Mouse (Mus musculus) gastrocnemius, adult 8-10 months (tissue): ENCODE measurements around the gene Ube2l3. TPM values are rescaled to one million over a fixed set of nuclear protein-coding genes. Genes with fewer than 3 reads are reported as not detected.
"Not testable (repeated sequence)": the region's sequence is repeated elsewhere in the genome, so short reads cannot be mapped to it uniquely, and the experiment has no call there.

Experiments used
- DNase-seq, 2 experiments: peaks; one replicate each; pipeline ENCODE4 v3.0.0; 2022; ENCODE audit warnings: low spot score in 2 of 2
- total RNA-seq, 4 experiments: library from RNA; stranded (reverse); gene quantifications; 2 replicates each; pipeline ENCODE4 v1.2.4; 2022

Gene Ube2l3
- 100 to 1,000 TPM; 119 to 134 (median 127) TPM for total RNA-seq

DNA sequence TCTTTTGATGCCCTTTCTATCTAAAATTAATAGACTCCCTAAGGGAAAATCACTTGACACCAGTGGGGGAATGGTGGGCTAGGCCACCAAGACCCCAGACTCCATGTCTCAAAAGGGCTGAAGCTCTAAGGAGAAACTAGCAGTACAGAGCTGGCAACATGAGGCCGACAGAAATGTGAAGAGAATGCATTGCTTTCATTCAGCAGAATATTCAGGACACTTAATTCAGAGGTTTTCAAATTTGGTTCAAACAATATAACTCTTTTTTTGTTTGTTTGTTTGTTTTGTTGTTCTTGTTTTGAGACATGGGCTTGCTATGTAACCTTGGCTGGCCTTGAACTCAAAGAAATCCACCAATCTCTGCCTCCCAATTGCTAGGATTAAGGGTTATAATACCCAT lies at the start of gene Ube2l3:
Ube2l3 (minus strand) TSS at position 101 of the 400 bp plus-strand sequence.
- DNase-seq, result no peak

GRCm38 (mm10) chr16:17251539-17251938 lies 49.1 kb upstream of the Ube2l3 start:
- no peak for DNase-seq

DNA sequence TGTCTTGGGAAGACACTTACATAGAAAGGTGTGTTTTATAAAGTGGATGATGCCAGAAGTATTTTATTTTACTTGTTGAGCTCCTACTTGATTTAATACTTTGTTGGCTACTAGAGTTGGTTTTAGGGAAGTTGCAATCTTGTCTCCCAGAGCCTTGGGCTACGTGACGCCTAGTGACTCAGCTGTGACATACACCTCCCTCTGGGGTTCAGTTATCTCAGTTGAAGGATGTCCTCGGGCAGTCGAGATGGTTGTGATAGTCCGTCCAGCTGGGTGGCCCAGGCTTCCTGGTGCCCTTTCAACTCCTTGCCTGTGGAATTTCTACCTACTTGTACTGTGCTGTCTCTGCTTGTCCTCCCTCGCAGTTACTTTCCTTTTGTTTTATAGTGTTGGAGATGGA lies 46.7 kb upstream of the Ube2l3 start:
- no peak for DNase-seq

DNA sequence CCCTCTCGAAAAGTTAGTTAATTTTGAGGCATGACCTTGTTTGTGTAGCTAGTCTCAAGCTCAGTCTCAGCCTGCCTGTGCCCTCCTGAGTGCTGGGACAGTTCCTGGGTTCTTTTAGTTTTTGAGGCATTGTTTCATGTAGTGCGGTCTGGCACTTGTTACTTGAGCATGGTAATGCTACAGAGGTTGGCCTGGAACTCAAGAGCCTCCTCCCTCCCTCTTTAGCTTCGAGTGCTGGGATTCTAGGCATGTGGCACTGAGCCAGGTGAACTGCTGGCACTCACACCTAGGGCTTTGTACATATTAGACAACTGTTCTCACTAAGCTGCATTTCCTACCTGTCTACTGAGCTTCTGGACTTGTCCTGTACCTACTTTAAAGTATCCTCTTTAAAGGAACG lies 45.3 kb upstream of the Ube2l3 start:
- no peak for DNase-seq

GRCm38 (mm10) chr16:17244996-17245395 lies 42.5 kb upstream of the Ube2l3 start:
- DNase-seq, result no peak

GRCm38 (mm10) chr16:17243731-17244130 lies 41.3 kb upstream of the Ube2l3 start:
- no peak for DNase-seq

DNA sequence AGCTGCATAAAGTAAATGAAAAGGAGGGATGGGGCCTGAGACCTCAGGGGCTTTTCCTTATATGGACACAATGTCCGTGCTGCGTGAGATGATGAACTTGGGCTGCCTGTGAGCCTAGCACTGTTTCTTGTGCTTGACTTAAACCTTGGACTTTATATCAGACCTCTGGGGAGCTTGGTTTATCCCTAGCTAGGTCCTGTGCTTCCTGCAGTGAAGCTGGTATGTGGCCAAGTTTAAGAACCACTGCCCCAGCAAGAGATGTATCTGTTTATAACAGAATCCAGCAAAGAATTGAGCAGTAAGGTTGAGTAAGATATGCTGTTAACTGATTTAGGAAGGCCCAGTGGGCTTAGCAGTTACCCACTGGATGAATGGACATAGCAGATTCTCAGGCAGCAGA lies 37.0 kb upstream of the Ube2l3 start:
- DNase-seq, result no peak

GRCm38 (mm10) chr16:17237634-17238033 lies 35.2 kb upstream of the Ube2l3 start:
- DNase-seq, result no peak

GRCm38 (mm10) chr16:17234916-17235665 lies 32.6 kb upstream of the Ube2l3 start:
- no peak for DNase-seq

- no peak for DNase-seq
Observed at GRCm38 (mm10) chr16:17234499-17234895, 32.0 kb upstream of the Ube2l3 start.

DNA sequence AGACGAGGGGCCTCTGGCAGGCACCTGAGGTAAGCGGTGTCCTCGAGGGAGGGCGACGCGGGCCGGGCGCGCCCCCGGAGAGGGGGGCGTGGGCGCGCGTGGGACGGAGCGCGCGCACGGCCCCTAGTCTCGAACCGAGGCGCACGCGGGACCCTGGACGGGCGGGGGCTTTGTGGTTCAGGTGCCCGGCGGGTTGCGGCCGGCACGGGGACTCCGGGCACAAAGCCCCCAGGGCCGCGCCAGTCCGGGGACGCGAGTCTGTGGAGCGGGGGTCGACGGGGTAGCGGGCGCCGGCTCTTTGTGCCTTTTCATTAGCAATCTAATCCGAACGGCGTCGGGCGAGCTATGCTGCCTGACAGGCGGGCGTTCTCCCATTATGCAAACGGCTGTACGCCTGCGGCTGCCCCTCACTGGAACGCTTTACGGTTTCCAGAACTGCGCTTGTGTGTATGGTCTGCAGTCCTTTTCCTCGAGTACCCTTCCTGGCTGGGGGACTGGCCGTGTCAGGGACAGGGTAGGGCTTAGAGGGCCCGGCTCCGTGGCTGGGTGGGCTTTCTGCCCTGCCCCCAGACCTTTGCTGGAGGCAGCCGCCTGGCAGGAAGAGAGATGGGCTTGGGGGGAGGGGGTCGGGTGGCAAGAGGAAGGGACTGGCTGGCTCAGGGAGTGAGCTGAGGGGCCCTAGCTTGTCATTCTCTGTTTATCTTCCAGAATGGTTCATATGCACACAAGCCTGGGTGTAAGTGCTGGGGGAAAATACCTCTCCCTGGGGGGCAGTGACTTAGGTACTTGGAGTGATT lies 31.5 kb upstream of the Ube2l3 start:
- peak in 1 of 2 experiments; percentile 11 for DNase-seq

DNA sequence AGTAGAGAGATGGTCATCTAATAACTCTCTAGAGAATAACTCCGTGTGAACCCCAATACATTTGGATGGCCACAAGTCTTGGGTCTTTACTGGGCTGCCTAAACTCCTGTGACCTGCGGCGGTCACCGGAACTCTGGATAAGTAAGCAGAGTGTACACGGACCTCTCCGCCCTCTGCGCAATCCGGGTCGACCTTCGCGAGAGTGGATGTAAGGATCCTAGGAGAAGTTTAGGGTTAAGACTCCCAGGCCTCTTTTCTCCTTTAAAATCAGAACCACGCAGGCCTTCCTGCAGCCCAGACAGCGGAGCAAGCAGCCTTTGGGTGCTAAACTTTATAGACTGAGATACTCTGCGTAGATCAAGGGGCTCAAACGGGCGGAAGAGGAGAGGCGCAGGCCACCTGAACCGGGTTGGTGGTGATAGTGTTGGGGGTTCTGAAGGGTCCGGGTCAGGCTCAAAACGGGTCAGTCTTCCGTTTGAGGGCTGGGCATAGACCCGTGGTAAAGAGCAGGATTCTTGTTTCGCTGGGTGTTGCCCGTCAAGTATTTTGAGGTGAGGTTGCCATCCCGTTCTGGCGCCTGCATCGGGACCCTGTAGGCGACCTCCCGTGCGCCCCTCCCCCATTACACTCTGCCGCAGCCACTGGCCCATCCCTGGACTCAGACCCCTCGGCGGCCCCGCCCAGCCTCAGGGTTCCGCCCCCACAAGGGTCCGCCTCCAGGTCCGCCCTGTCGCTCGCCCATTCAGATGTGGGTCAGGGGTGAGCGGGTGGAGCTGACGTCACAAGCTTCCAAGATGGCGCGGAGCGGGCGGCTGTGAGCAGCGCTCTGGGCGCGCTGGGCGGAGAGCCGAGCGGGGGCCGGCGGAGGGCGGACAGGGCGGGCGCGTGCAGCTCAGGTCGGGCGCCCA lies 30.6 kb upstream of the Ube2l3 start, which contains the start of gene Hic2:
Hic2 (plus strand) TSS at position 779 of the 908 bp plus-strand sequence.
- DNase-seq, result peak; percentile 92

DNA sequence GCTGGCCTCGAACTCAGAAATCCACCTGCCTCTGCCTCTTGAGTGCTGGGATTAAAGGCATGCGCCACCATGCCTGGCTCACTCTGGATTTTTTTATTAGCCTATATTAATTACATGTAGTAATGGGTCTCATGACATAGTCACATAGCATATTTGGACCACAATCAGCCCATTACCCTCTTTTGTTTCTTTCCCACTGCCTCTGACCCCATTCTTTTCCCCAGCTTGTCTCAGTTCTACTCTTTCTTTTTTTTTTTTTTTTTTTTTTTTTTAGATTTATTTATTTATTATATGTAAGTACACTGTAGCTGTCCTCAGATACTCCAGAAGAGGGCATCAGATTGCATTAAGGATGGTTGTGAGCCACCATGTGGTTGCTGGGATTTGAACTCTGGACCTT lies 29.1 kb upstream of the Ube2l3 start:
- not testable (repeated sequence) for DNase-seq

GRCm38 (mm10) chr16:17226496-17226895 lies 24.0 kb upstream of the Ube2l3 start:
- DNase-seq, result no peak

- no peak for DNase-seq
Observed at GRCm38 (mm10) chr16:17225584-17225983, 23.1 kb upstream of the Ube2l3 start.

- DNase-seq, result peak; percentile 84 to 87
Observed at GRCm38 (mm10) chr16:17222197-17222596, 19.7 kb upstream of the Ube2l3 start.

DNA sequence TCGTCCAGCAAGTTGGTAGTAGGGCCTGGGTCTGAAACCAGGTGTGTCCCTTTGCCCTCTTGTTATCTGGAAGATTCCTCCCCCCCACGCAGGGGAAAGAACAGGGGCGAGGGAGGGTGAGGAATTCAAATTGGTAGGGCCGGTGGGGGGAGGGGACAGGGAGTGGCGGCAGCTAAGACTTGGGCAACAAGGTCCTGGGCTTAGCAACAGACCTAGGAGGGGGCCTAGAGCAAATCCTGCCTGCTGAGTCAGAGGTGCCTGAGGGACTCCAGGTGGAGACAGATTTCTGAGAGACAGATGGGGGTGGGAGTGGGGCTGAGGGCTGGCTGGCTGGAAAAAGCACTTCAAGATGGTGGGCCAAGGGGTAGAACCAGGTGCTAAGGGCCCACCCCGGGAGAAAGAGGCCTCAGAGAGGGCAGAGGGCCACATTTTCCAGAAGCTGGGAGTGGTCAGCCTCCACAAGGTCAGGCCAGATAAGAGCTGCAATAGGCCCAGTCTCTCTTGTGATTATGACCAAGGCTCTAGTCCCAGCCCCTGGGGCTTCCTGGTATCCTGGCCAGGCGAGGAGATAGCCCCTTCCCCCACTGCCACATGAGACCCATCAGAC lies 17.8 kb upstream of the Ube2l3 start:
- DNase-seq, result no peak

GRCm38 (mm10) chr16:17216934-17217633 lies 14.6 kb upstream of the Ube2l3 start:
- no peak for DNase-seq

- DNase-seq, result peak; percentile 72 to 86
Observed at GRCm38 (mm10) chr16:17209981-17210838, 7.8 kb upstream of the Ube2l3 start.
